Mouse (Mus musculus) myocyte (in vitro differentiated cells): ENCODE measurements around the gene Rad23b.

ENCODE experiments used
- CEBPB ChIP-seq: IDR thresholded peaks from 2 replicates; pipeline ENCODE4 v1.6.1; 2011; ENCODE audit warnings: mild to moderate bottlenecking, moderate library complexity; ENCODE audit not compliant: poor library complexity, insufficient read depth, severe bottlenecking
- MAX ChIP-seq: IDR thresholded peaks from one replicate; pipeline ENCODE4 v1.6.1; 2011; ENCODE audit warnings: low read depth, mild to moderate bottlenecking, control low read depth
- POLR2AphosphoS2 ChIP-seq: IDR thresholded peaks from one replicate; pipeline ENCODE4 v1.6.1; 2011; ENCODE audit warnings: low read depth, control low read depth; ENCODE audit not compliant: insufficient read length
- TCF12 ChIP-seq: IDR thresholded peaks from one replicate; pipeline ENCODE4 v1.6.1; 2011; ENCODE audit warnings: mild to moderate bottlenecking, control low read depth; ENCODE audit not compliant: poor library complexity, insufficient read depth, severe bottlenecking

- TF ChIP-seq CEBPB (no peak), TCF12 (no peak), POLR2AphosphoS2 (no peak), MAX (no peak)
Observed at GRCm38 (mm10) chr4:55426250-55426649, 76.4 kb downstream of the Rad23b start.
